17 mouse cellular contexts compared by ENCODE assay signal in genomic region chr15:102754361-102754760, GRCm38 (mm10). TPM values are rescaled to one million over a fixed set of nuclear protein-coding genes. Genes with fewer than 3 reads are reported as not detected.
A peak's percentile ranks its signal among the peaks of the same experiment; 100 is the strongest.
DNase-seq lines count a peak whose midpoint lies in the region; ATAC-seq lines count a peak whose summit lies in the region.
"Had no signal": no experiment of that assay in that cellular context is flagged by ENCODE, and none has a peak within 500 bp of the region (broad histone marks: within the 10 kb centered on the region; RNA-seq: fewer than 3 reads in every experiment).

No protein-coding gene starts in this region.

- peak overlapping the region; percentile 52 for H3K27ac ChIP-seq in midbrain, embryonic 13.5 days
- H3K27ac ChIP-seq in midbrain, embryonic 11.5 days (ENCODE audit: low read depth, low read length) = no peak overlapping the region
- H3K27ac ChIP-seq in hindbrain, embryonic 14.5 days = peak overlapping the region; percentile 79
- H3K27ac ChIP-seq in limb, embryonic 13.5 days = 0 out of 2 replicates have a peak overlapping the region, but pooled peaks have one; percentile 48
- H3K27ac ChIP-seq in neural tube, embryonic 15.5 days (replicated peaks) = peak overlapping the region; percentile 82
- H3K27ac ChIP-seq: embryonic facial prominence, embryonic 13.5 days; heart, embryonic 13.5 days; liver, embryonic 13.5 days; lung, embryonic 15.5 days had no signal

- H3K27me3 ChIP-seq in midbrain, embryonic 13.5 days = peaks cover 61% of the 10 kb centered on the region
- H3K27me3 ChIP-seq in midbrain, embryonic 11.5 days (ENCODE audit: control insufficient read depth, insufficient read depth, low read length) = peaks cover 6% of the 10 kb centered on the region; the same call in 1 of the 2 replicates
- H3K27me3 ChIP-seq in hindbrain, embryonic 14.5 days (ENCODE audit: control insufficient read depth, insufficient read depth, low read length) = peaks cover 29% of the 10 kb centered on the region
- H3K27me3 ChIP-seq in limb, embryonic 13.5 days = peaks cover 5% of the 10 kb centered on the region
- H3K27me3 ChIP-seq in neural tube, embryonic 15.5 days (replicated peaks) = peaks cover 24% of the 10 kb centered on the region

- H3K36me3 ChIP-seq in midbrain, embryonic 13.5 days = no peaks in the 10 kb centered on the region
- H3K36me3 ChIP-seq in midbrain, embryonic 11.5 days (ENCODE audit: control insufficient read depth, insufficient read depth, low read length) = no peaks in the 10 kb centered on the region
- no peaks in the 10 kb centered on the region for H3K36me3 ChIP-seq in hindbrain, embryonic 14.5 days (replicated peaks; ENCODE audit: control insufficient read depth, insufficient read depth)
- H3K36me3 ChIP-seq in limb, embryonic 13.5 days = no peaks in the 10 kb centered on the region
- H3K36me3 ChIP-seq in neural tube, embryonic 15.5 days = no peaks in the 10 kb centered on the region
- H3K36me3 ChIP-seq: embryonic facial prominence, embryonic 13.5 days; heart, embryonic 13.5 days; liver, embryonic 13.5 days; lung, embryonic 15.5 days had no signal

- no peak overlapping the region for H3K4me2 ChIP-seq in midbrain, embryonic 13.5 days (replicated peaks)
- no peak overlapping the region for H3K4me2 ChIP-seq in midbrain, embryonic 11.5 days
- no peak overlapping the region for H3K4me2 ChIP-seq in hindbrain, embryonic 14.5 days (replicated peaks)
- 0 out of 2 replicates have a peak overlapping the region, but pooled peaks have one; percentile 2 for H3K4me2 ChIP-seq in limb, embryonic 13.5 days (replicated peaks)
- no peak overlapping the region for H3K4me2 ChIP-seq in neural tube, embryonic 15.5 days
- H3K4me2 ChIP-seq: embryonic facial prominence, embryonic 13.5 days; heart, embryonic 13.5 days; liver, embryonic 13.5 days; lung, embryonic 15.5 days had no signal

- no peak overlapping the region for H3K4me3 ChIP-seq in midbrain, embryonic 13.5 days (replicated peaks)
- H3K4me3 ChIP-seq in midbrain, embryonic 11.5 days (ENCODE audit: low read depth, low read length) = no peak overlapping the region
- no peak overlapping the region for H3K4me3 ChIP-seq in hindbrain, embryonic 14.5 days (replicated peaks; ENCODE audit: low read length)
- no peak overlapping the region for H3K4me3 ChIP-seq in limb, embryonic 13.5 days
- no peak overlapping the region for H3K4me3 ChIP-seq in neural tube, embryonic 15.5 days (replicated peaks)
- H3K4me3 ChIP-seq: embryonic facial prominence, embryonic 13.5 days; heart, embryonic 13.5 days; liver, embryonic 13.5 days; lung, embryonic 15.5 days had no signal

- ATAC-seq in midbrain, embryonic 13.5 days = no peak
- ATAC-seq in midbrain, embryonic 11.5 days (ENCODE audit: low FRiP score) = no peak
- no peak for ATAC-seq in hindbrain, embryonic 14.5 days (ENCODE audit: low FRiP score)
- ATAC-seq in limb, embryonic 13.5 days (ENCODE audit: low FRiP score, low read depth) = no peak
- peak; percentile 70 for ATAC-seq in neural tube, embryonic 15.5 days (ENCODE audit: low FRiP score)
- ATAC-seq: intestine, postnatal 0 days had no signal

- no peaks in the 10 kb centered on the region for H3K9me3 ChIP-seq in midbrain, embryonic 13.5 days
- H3K9me3 ChIP-seq in midbrain, embryonic 11.5 days (ENCODE audit: control insufficient read depth, low read length) = no peaks in the 10 kb centered on the region
- no peaks in the 10 kb centered on the region for H3K9me3 ChIP-seq in hindbrain, embryonic 14.5 days (ENCODE audit: control insufficient read depth, low read length)
- H3K9me3 ChIP-seq in limb, embryonic 13.5 days = no peaks in the 10 kb centered on the region
- H3K9me3 ChIP-seq in neural tube, embryonic 15.5 days (replicated peaks) = no peaks in the 10 kb centered on the region
- H3K9me3 ChIP-seq: embryonic facial prominence, embryonic 13.5 days; heart, embryonic 13.5 days; liver, embryonic 13.5 days; lung, embryonic 15.5 days had no signal

- DNase-seq in midbrain, embryonic 11.5 days (ENCODE audit: low spot score, missing footprints) = no peak
- no peak for DNase-seq in hindbrain, embryonic 14.5 days (ENCODE audit: low spot score)
- no peak for DNase-seq in embryo, embryonic 10.5 days (ENCODE audit: low spot score)
- DNase-seq in ovary, postnatal 10 days (ENCODE audit: low spot score) = no peak
- DNase-seq: adrenal gland, postnatal 36 days; cerebellum, adult 8-10 months; heart, postnatal 4 days; kidney, postnatal 14 days; layer of hippocampus, adult 9-11 months; liver, embryonic 13.5 days had no signal

- peaks cover 9% of the 10 kb centered on the region for H3K4me1 ChIP-seq in midbrain, embryonic 13.5 days (replicated peaks)
- H3K4me1 ChIP-seq in midbrain, embryonic 11.5 days (ENCODE audit: control insufficient read depth, insufficient read depth, low read length) = no peaks in the 10 kb centered on the region
- 0 out of 2 replicates have a peak, but pooled peaks cover 9% of the 10 kb centered on the region for H3K4me1 ChIP-seq in hindbrain, embryonic 14.5 days (replicated peaks; ENCODE audit: control insufficient read depth, insufficient read depth, low read length)
- H3K4me1 ChIP-seq in limb, embryonic 13.5 days = peaks cover 44% of the 10 kb centered on the region
- peaks cover 28% of the 10 kb centered on the region for H3K4me1 ChIP-seq in neural tube, embryonic 15.5 days
- H3K4me1 ChIP-seq: heart, embryonic 13.5 days; liver, embryonic 13.5 days; lung, embryonic 15.5 days had no signal

- 47% methylated on average over 7 of the region's 7 CpGs for WGBS in midbrain, embryonic 13.5 days
- 61% methylated on average over 7 of the region's 7 CpGs for WGBS in midbrain, embryonic 11.5 days
- 35% methylated on average over 7 of the region's 7 CpGs for WGBS in hindbrain, embryonic 14.5 days
- WGBS in limb, embryonic 13.5 days = 32% methylated on average over 7 of the region's 7 CpGs
- 24% methylated on average over 7 of the region's 7 CpGs for WGBS in neural tube, embryonic 15.5 days

- no peak overlapping the region for H3K9ac ChIP-seq in midbrain, embryonic 13.5 days (replicated peaks)
- H3K9ac ChIP-seq in midbrain, embryonic 11.5 days (ENCODE audit: low read length) = no peak overlapping the region
- peak overlapping the region; percentile 36; the same call in 1 of the 2 replicates for H3K9ac ChIP-seq in hindbrain, embryonic 14.5 days
- no peak overlapping the region for H3K9ac ChIP-seq in limb, embryonic 13.5 days
- no peak overlapping the region for H3K9ac ChIP-seq in neural tube, embryonic 15.5 days (replicated peaks)
- H3K9ac ChIP-seq: embryonic facial prominence, embryonic 13.5 days; heart, embryonic 13.5 days; liver, embryonic 13.5 days; lung, embryonic 15.5 days had no signal

RNA-seq across cellular contexts. Expression of gene Calcoco1, which starts 32.4 kb away (rescaled TPM):
- polyA plus RNA-seq in midbrain, embryonic 13.5 days (2015; fragmentation: Nextera tagmentation; extraction: Ambion mirVana) = 41.9 and 51.1 TPM in 2 replicates
- polyA plus RNA-seq in midbrain, embryonic 11.5 days (2014; fragmentation: Nextera tagmentation; extraction: Ambion mirVana) = 27.5 and 28.3 TPM in 2 replicates
- polyA plus RNA-seq in hindbrain, embryonic 14.5 days (2014; fragmentation: Nextera tagmentation; extraction: Ambion mirVana) = 32.2 and 33.1 TPM in 2 replicates
- 57.7 and 58.3 TPM in 2 replicates for polyA plus RNA-seq in limb, embryonic 13.5 days (2015; fragmentation: Nextera tagmentation; extraction: Ambion mirVana)
- polyA plus RNA-seq in neural tube, embryonic 15.5 days (2015; fragmentation: Nextera tagmentation; extraction: Ambion mirVana) = 28.3 and 41.6 TPM in 2 replicates
